Mouse (Mus musculus): ENCODE measurements at regions not wholly inside any gene's neighbourhood (a gene's known extent, or its start where the extent isn't known, plus 50 kb on each side); places are given as distances from the start of the nearest gene placed in this dataset.

DNA sequence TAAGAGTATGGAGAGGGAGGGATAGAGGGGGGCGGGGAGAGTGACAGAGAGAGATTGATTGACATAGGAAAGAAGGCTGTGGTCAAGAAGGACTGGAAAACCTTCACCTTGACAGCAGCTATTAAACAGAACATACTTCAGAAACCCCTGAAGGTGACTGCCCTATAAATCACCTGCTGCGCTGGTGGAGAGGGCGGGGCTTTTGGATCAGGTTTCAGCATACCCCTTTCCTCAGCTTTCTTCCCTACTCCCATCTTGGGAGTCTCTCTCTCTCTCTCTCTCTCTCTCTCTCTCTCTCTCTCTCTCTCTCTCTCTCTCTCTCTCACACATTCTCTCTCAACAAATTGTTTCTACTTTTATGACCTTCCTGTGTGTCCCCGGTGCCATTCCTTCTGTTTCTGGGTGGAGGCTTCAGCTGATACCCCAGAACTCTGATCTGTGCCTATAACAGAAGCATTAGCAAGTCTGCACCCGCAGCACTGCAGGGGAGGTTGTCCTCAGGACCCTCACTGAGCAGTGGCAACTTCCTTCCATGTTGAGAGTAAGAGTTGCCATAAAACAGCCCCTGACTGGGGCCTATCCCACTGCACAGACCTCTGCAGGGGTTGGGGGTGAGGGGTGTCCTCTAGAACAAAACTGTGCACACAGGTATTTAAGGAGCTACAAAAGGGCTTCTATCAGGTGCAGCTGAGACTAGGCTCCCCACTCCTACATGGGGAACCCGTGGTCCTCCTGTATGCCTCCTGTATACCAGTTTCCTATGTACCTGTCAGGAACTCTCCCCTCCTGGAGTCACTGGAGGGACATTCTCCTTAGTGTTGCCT, 216.7 kb upstream of the 4930535I16Rik start:
- H3ac ChIP-seq (ENCODE audit: control insufficient read depth, insufficient read length, low read depth) = no peak overlapping the region
- H3K27me3 ChIP-seq (ENCODE audit: control insufficient read depth, insufficient read depth, insufficient read length) = peaks cover 8% of the 10 kb centered on the region
- H3K79me2 ChIP-seq (ENCODE audit: control insufficient read depth, insufficient read depth) = no peaks in the 10 kb centered on the region
- no peak for TF ChIP-seq MYOG (IDR thresholded peaks at IDR 0.05; ENCODE audit: control insufficient read depth, extremely low read depth, insufficient read length)
- no peak for TF ChIP-seq MYOD1 (IDR thresholded peaks at IDR 0.05; ENCODE audit: control insufficient read depth, insufficient read length, low read depth)
- no peak for TF ChIP-seq USF1 (IDR thresholded peaks at IDR 0.05; ENCODE audit: low read depth)
- TF ChIP-seq FOSL1 (IDR thresholded peaks at IDR 0.05; ENCODE audit: insufficient read depth, low read length, poor library complexity, severe bottlenecking) = no peak
- no peak for TF ChIP-seq CTCF (IDR thresholded peaks at IDR 0.05; ENCODE audit: control insufficient read depth, insufficient read depth, insufficient read length)
- no peak for TF ChIP-seq CEBPB (IDR thresholded peaks at IDR 0.05; ENCODE audit: low read depth)
- TF ChIP-seq MAX (IDR thresholded peaks at IDR 0.05) = no peak
- H3K36me3 ChIP-seq (ENCODE audit: control insufficient read depth, insufficient read depth) = no peaks in the 10 kb centered on the region
- H3K79me3 ChIP-seq (ENCODE audit: low read depth) = no peaks in the 10 kb centered on the region
- no peak overlapping the region for H3K4me3 ChIP-seq (ENCODE audit: insufficient read depth, poor library complexity, severe bottlenecking)

DNA sequence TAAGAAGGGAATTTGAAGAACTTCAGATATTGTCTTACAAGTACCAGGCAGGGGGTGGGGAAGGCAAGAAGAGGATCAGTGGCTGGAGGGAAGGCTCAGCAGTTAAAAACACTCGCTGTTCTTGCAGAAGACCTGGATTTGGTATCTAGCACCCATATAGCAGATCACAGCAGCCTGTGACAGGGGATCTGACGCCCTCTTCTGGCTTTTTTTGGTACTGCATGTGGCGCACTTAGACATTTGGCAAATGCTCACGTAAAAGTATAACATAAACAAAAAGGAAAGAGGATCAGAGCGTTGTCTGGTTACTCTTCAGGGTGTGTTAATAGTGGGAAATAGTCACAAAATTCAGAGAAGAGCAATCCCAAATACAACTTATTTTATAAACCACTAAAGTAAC, 213.1 kb upstream of the 4930535I16Rik start:
- no peak overlapping the region for H3K4me3 ChIP-seq (ENCODE audit: insufficient read depth, poor library complexity, severe bottlenecking)
- peaks cover 3% of the 10 kb centered on the region for H3K27me3 ChIP-seq (ENCODE audit: control insufficient read depth, insufficient read depth, insufficient read length)
- no peaks in the 10 kb centered on the region for H3K79me2 ChIP-seq (ENCODE audit: control insufficient read depth, insufficient read depth)
- no peak overlapping the region for H3ac ChIP-seq (ENCODE audit: control insufficient read depth, insufficient read length, low read depth)
- H3K36me3 ChIP-seq (ENCODE audit: control insufficient read depth, insufficient read depth) = no peaks in the 10 kb centered on the region
- no peak for TF ChIP-seq USF1 (IDR thresholded peaks at IDR 0.05; ENCODE audit: low read depth)
- TF ChIP-seq CEBPB (IDR thresholded peaks at IDR 0.05; ENCODE audit: low read depth) = no peak
- TF ChIP-seq CTCF (IDR thresholded peaks at IDR 0.05; ENCODE audit: control insufficient read depth, insufficient read depth, insufficient read length) = no peak
- TF ChIP-seq MYOD1 (IDR thresholded peaks at IDR 0.05; ENCODE audit: control insufficient read depth, insufficient read length, low read depth) = no peak
- TF ChIP-seq MYOG (IDR thresholded peaks at IDR 0.05; ENCODE audit: control insufficient read depth, extremely low read depth, insufficient read length) = no peak
- TF ChIP-seq FOSL1 (IDR thresholded peaks at IDR 0.05; ENCODE audit: insufficient read depth, low read length, poor library complexity, severe bottlenecking) = no peak
- TF ChIP-seq MAX (IDR thresholded peaks at IDR 0.05) = no peak
- H3K79me3 ChIP-seq (ENCODE audit: low read depth) = no peaks in the 10 kb centered on the region

DNA sequence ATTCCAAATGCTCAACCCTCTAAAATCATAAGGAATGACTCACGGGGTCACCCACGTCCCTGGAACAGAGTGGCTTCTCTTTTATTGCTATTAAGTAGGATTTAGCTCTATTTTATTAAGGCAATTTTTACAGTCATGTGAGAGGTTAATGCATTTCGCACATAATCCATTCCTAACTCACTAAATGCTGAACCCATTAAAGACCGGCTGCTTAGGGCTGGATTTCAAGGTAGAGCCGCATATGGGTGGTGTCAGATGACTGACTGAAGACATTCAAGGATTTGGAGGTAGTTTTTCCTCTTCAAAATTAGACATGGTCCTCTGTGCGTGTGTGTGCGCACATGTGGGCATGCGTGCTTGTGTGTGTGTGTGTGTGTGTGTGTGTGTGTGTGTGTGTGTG, 208.4 kb upstream of the 4930535I16Rik start:
- Histone ChIP-seq H3K4me3 (ENCODE audit: insufficient read depth, poor library complexity, severe bottlenecking) (no peak overlapping the region), H3ac (ENCODE audit: control insufficient read depth, insufficient read length, low read depth) (no peak overlapping the region), H3K79me2 (ENCODE audit: control insufficient read depth, insufficient read depth) (no peaks in the 10 kb centered on the region), H3K36me3 (ENCODE audit: control insufficient read depth, insufficient read depth) (no peaks in the 10 kb centered on the region), H3K27me3 (ENCODE audit: control insufficient read depth, insufficient read depth, insufficient read length) (no peaks in the 10 kb centered on the region), H3K79me3 (ENCODE audit: low read depth) (no peaks in the 10 kb centered on the region)
- TF ChIP-seq MAX (IDR thresholded peaks at IDR 0.05) (no peak), MYOG (IDR thresholded peaks at IDR 0.05; ENCODE audit: control insufficient read depth, extremely low read depth, insufficient read length) (no peak), FOSL1 (IDR thresholded peaks at IDR 0.05; ENCODE audit: insufficient read depth, low read length, poor library complexity, severe bottlenecking) (no peak), MYOD1 (IDR thresholded peaks at IDR 0.05; ENCODE audit: control insufficient read depth, insufficient read length, low read depth) (no peak), CEBPB (IDR thresholded peaks at IDR 0.05; ENCODE audit: low read depth) (no peak), CTCF (IDR thresholded peaks at IDR 0.05; ENCODE audit: control insufficient read depth, insufficient read depth, insufficient read length) (no peak), USF1 (IDR thresholded peaks at IDR 0.05; ENCODE audit: low read depth) (no peak)

DNA sequence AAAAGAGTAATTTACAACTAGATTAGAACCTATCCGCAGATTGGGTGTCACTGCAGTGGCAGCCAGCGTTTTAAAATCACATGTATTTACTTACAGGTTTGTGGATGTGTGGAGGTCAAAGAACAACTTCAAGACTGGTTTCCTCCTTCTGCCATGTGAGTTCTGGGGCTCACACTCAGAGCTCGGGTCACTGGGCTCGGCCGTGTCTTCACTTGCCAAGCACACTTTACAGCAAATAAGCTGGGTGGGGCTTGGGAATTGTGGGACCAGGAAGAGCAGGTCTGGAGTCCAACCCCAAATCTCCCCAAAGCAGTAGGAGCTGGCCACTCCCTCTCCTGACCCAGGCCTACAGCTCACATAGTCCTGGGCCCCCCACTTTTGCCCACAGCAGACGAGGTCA, 202.5 kb upstream of the 4930535I16Rik start:
- Histone ChIP-seq H3K27me3 (ENCODE audit: control insufficient read depth, insufficient read depth, insufficient read length) (peaks cover 6% of the 10 kb centered on the region), H3K36me3 (ENCODE audit: control insufficient read depth, insufficient read depth) (no peaks in the 10 kb centered on the region), H3K79me2 (ENCODE audit: control insufficient read depth, insufficient read depth) (no peaks in the 10 kb centered on the region), H3ac (ENCODE audit: control insufficient read depth, insufficient read length, low read depth) (no peak overlapping the region), H3K4me3 (ENCODE audit: insufficient read depth, poor library complexity, severe bottlenecking) (no peak overlapping the region), H3K79me3 (ENCODE audit: low read depth) (no peaks in the 10 kb centered on the region)
- TF ChIP-seq MYOD1 (IDR thresholded peaks at IDR 0.05; ENCODE audit: control insufficient read depth, insufficient read length, low read depth) (no peak), MYOG (IDR thresholded peaks at IDR 0.05; ENCODE audit: control insufficient read depth, extremely low read depth, insufficient read length) (no peak), CEBPB (IDR thresholded peaks at IDR 0.05; ENCODE audit: low read depth) (no peak), MAX (IDR thresholded peaks at IDR 0.05) (no peak)

DNA sequence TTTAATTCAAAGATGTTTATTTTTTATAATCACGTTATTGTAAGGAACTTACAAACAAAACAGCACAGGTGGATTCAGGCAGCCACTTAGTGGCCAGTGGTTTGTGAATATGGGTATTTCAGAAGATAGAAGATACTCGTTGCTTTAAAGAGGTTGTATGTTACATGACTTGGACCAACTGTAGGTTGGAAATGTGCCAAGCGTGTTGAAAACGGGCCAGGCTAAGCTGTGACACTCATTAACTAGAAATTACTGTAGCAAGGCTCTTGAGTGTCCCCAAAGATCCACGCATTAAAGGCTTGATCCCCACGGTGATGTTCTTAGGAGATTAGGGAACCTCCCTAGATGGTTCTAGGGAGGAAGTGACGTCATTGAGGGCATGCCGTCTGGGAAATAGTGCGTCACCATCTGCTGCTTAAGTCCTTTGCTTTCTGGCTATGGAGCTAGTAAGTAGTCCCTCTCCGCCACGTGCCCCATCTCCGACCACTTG, 196.1 kb upstream of the 4930535I16Rik start:
- H3K79me2 ChIP-seq (ENCODE audit: control insufficient read depth, insufficient read depth) = no peaks in the 10 kb centered on the region
- H3K79me3 ChIP-seq (ENCODE audit: low read depth) = no peaks in the 10 kb centered on the region
- no peaks in the 10 kb centered on the region for H3K27me3 ChIP-seq (ENCODE audit: control insufficient read depth, insufficient read depth, insufficient read length)
- TF ChIP-seq MYOG (IDR thresholded peaks at IDR 0.05; ENCODE audit: control insufficient read depth, extremely low read depth, insufficient read length) (no peak), FOSL1 (IDR thresholded peaks at IDR 0.05; ENCODE audit: insufficient read depth, low read length, poor library complexity, severe bottlenecking) (no peak), CEBPB (IDR thresholded peaks at IDR 0.05; ENCODE audit: low read depth) (no peak), USF1 (IDR thresholded peaks at IDR 0.05; ENCODE audit: low read depth) (no peak), MAX (IDR thresholded peaks at IDR 0.05) (no peak), MYOD1 (IDR thresholded peaks at IDR 0.05; ENCODE audit: control insufficient read depth, insufficient read length, low read depth) (no peak)
- no peak overlapping the region for H3K4me3 ChIP-seq (ENCODE audit: insufficient read depth, poor library complexity, severe bottlenecking)
- H3K36me3 ChIP-seq (ENCODE audit: control insufficient read depth, insufficient read depth) = no peaks in the 10 kb centered on the region
- no peak overlapping the region for H3ac ChIP-seq (ENCODE audit: control insufficient read depth, insufficient read length, low read depth)

Measured in C2C12 (cell line).